Comparison of ENCODE assay signal across 26 mouse cellular contexts in genomic region chr4:133223875-133224274, GRCm38 (mm10). TPM values are rescaled to one million over a fixed set of nuclear protein-coding genes. Genes with fewer than 3 reads are reported as not detected.
DNase-seq lines count a peak whose midpoint lies in the region; ATAC-seq and TF ChIP-seq lines count a peak whose summit lies in the region.
"Had no signal": no experiment of that assay in that cellular context is flagged by ENCODE, and none has a peak within 500 bp of the region (broad histone marks: within the 10 kb centered on the region; RNA-seq: fewer than 3 reads in every experiment).

No protein-coding gene starts in this region.

- no peak overlapping the region for H3K9ac ChIP-seq in forebrain, postnatal 0 days
- no peak overlapping the region for H3K9ac ChIP-seq in midbrain, postnatal 0 days (replicated peaks; ENCODE audit: low read length, poor library complexity, severe bottlenecking)
- H3K9ac ChIP-seq in limb, embryonic 11.5 days (ENCODE audit: low read length): no peak overlapping the region
- H3K9ac ChIP-seq: limb, embryonic 15.5 days; liver, embryonic 15.5 days; midbrain, embryonic 12.5 days had no signal

- H3K4me1 ChIP-seq in forebrain, embryonic 10.5 days: peaks cover 36% of the 10 kb centered on the region
- H3K4me1 ChIP-seq in forebrain, postnatal 0 days (ENCODE audit: insufficient read depth): 0 out of 2 replicates have a peak, but pooled peaks cover 4% of the 10 kb centered on the region
- H3K4me1 ChIP-seq in midbrain, embryonic 10.5 days: peaks cover 32% of the 10 kb centered on the region
- no peaks in the 10 kb centered on the region for H3K4me1 ChIP-seq in midbrain, postnatal 0 days (ENCODE audit: insufficient read depth, low read length)
- 0 out of 2 replicates have a peak, but pooled peaks cover 8% of the 10 kb centered on the region for H3K4me1 ChIP-seq in limb, embryonic 11.5 days (ENCODE audit: control insufficient read depth, insufficient read depth, low read length)

- H3K4me3 ChIP-seq in forebrain, embryonic 10.5 days: no peak overlapping the region
- H3K4me3 ChIP-seq in forebrain, postnatal 0 days (ENCODE audit: low read depth, low read length): no peak overlapping the region
- H3K4me3 ChIP-seq in midbrain, embryonic 10.5 days: no peak overlapping the region
- no peak overlapping the region for H3K4me3 ChIP-seq in midbrain, postnatal 0 days (ENCODE audit: low read depth, low read length)
- H3K4me3 ChIP-seq in limb, embryonic 11.5 days (ENCODE audit: low read depth, low read length): no peak overlapping the region
- H3K4me3 ChIP-seq: erythroblast, embryonic 14.5 days; limb, embryonic 15.5 days; liver, embryonic 15.5 days; midbrain, embryonic 12.5 days; myocyte had no signal

- ATAC-seq in forebrain, postnatal 0 days: no peak
- ATAC-seq in midbrain, postnatal 0 days (ENCODE audit: low FRiP score): no peak
- ATAC-seq in limb, embryonic 11.5 days (ENCODE audit: insufficient number of reproducible peaks, low FRiP score, low TSS enrichment, low read depth): no peak
- no peak for ATAC-seq in inflammation-experienced regulatory T-cells, adult 6 months
- ATAC-seq: forebrain, embryonic 14.5 days had no signal

- no peaks in the 10 kb centered on the region for H3K36me3 ChIP-seq in forebrain, embryonic 10.5 days (replicated peaks)
- no peaks in the 10 kb centered on the region for H3K36me3 ChIP-seq in forebrain, postnatal 0 days (ENCODE audit: insufficient read depth)
- H3K36me3 ChIP-seq in midbrain, embryonic 10.5 days: no peaks in the 10 kb centered on the region
- H3K36me3 ChIP-seq in midbrain, postnatal 0 days (ENCODE audit: insufficient read depth, low read length): no peaks in the 10 kb centered on the region
- no peaks in the 10 kb centered on the region for H3K36me3 ChIP-seq in limb, embryonic 11.5 days (ENCODE audit: control insufficient read depth, insufficient read depth, low read length)
- H3K36me3 ChIP-seq: G1E; limb, embryonic 15.5 days; liver, embryonic 15.5 days; midbrain, embryonic 12.5 days had no signal

- no peak for TF ChIP-seq CTCF in forebrain, postnatal 0 days (IDR thresholded peaks at IDR 0.05; ENCODE audit: low read depth)
- TF ChIP-seq CTCF in midbrain, postnatal 0 days (IDR thresholded peaks at IDR 0.05): no peak

- peak overlapping the region; percentile 42 for H3K27ac ChIP-seq in forebrain, embryonic 10.5 days
- no peak overlapping the region for H3K27ac ChIP-seq in forebrain, postnatal 0 days (ENCODE audit: low read depth, low read length)
- H3K27ac ChIP-seq in midbrain, embryonic 10.5 days (replicated peaks): peak overlapping the region; percentile 63
- H3K27ac ChIP-seq in midbrain, postnatal 0 days (ENCODE audit: low read depth, low read length): no peak overlapping the region
- H3K27ac ChIP-seq in limb, embryonic 11.5 days (replicated peaks; ENCODE audit: low read depth, low read length): peak overlapping the region; percentile 21; the same call in 1 of the 2 replicates
- H3K27ac ChIP-seq: limb, embryonic 15.5 days; liver, embryonic 15.5 days; macrophage; midbrain, embryonic 12.5 days had no signal

- no peak for DNase-seq in forebrain, embryonic 10.5 days (ENCODE audit: extremely low spot score, low spot score)
- DNase-seq in forebrain, postnatal 0 days: no peak
- no peak for DNase-seq in midbrain, embryonic 10.5 days (ENCODE audit: low spot score)
- no peak for DNase-seq in midbrain, postnatal 0 days (ENCODE audit: low spot score)
- DNase-seq in limb, embryonic 11.5 days (ENCODE audit: low spot score): no peak
- no peak for DNase-seq in adipocyte (ENCODE audit: low spot score)
- no peak for DNase-seq in right cerebral cortex, adult 18-20 months
- DNase-seq: adrenal gland, postnatal 25 days; cerebellum, adult 11 months; cerebellum, postnatal 14 days; gastrocnemius, postnatal 14 days; heart, adult 18-20 months; heart, postnatal 36 days; right cerebral cortex, postnatal 14 days; thymus, postnatal 14 days had no signal

- H3K4me2 ChIP-seq in forebrain, postnatal 0 days (ENCODE audit: low read depth): no peak overlapping the region
- H3K4me2 ChIP-seq in midbrain, postnatal 0 days (ENCODE audit: low read depth, low read length, poor library complexity, severe bottlenecking): no peak overlapping the region
- no peak overlapping the region for H3K4me2 ChIP-seq in limb, embryonic 11.5 days (ENCODE audit: low read depth, severe bottlenecking)
- H3K4me2 ChIP-seq: limb, embryonic 15.5 days; liver, embryonic 15.5 days; midbrain, embryonic 12.5 days had no signal

- WGBS in forebrain, embryonic 10.5 days: 39% methylated on average over 5 of the region's 5 CpGs
- 56% methylated on average over 5 of the region's 5 CpGs for WGBS in forebrain, postnatal 0 days
- 45% methylated on average over 5 of the region's 5 CpGs for WGBS in midbrain, embryonic 10.5 days
- 44% methylated on average over 5 of the region's 5 CpGs for WGBS in midbrain, postnatal 0 days
- WGBS in limb, embryonic 11.5 days: 59% methylated on average over 5 of the region's 5 CpGs

- H3K9me3 ChIP-seq in forebrain, embryonic 10.5 days: no peaks in the 10 kb centered on the region
- no peaks in the 10 kb centered on the region for H3K9me3 ChIP-seq in forebrain, postnatal 0 days (ENCODE audit: low read length)
- no peaks in the 10 kb centered on the region for H3K9me3 ChIP-seq in midbrain, embryonic 10.5 days (replicated peaks)
- no peaks in the 10 kb centered on the region for H3K9me3 ChIP-seq in midbrain, postnatal 0 days (ENCODE audit: low read length)
- no peaks in the 10 kb centered on the region for H3K9me3 ChIP-seq in limb, embryonic 11.5 days (ENCODE audit: control insufficient read depth, low read length)
- H3K9me3 ChIP-seq: G1E; limb, embryonic 15.5 days; liver, embryonic 15.5 days; midbrain, embryonic 12.5 days had no signal

- H3K27me3 ChIP-seq in forebrain, embryonic 10.5 days (ENCODE audit: poor library complexity, severe bottlenecking): peaks cover 53% of the 10 kb centered on the region
- 0 out of 2 replicates have a peak, but pooled peaks cover 2% of the 10 kb centered on the region for H3K27me3 ChIP-seq in forebrain, postnatal 0 days (ENCODE audit: insufficient read depth, low read length)
- H3K27me3 ChIP-seq in midbrain, embryonic 10.5 days (ENCODE audit: low read depth, poor library complexity, severe bottlenecking): peaks cover 47% of the 10 kb centered on the region
- peaks cover 4% of the 10 kb centered on the region; the same call in 1 of the 2 replicates for H3K27me3 ChIP-seq in midbrain, postnatal 0 days (ENCODE audit: insufficient read depth, low read length)
- H3K27me3 ChIP-seq in limb, embryonic 11.5 days (ENCODE audit: control insufficient read depth, insufficient read depth, low read length): peaks cover 6% of the 10 kb centered on the region; the same call in 1 of the 2 replicates

RNA-seq across cellular contexts. Expression of gene Gpr3, which starts 11.5 kb away (rescaled TPM):
- 0.06 and 0.27 TPM in 2 replicates for polyA plus RNA-seq in forebrain, embryonic 10.5 days (2016; fragmentation: Nextera tagmentation; extraction: Ambion mirVana)
- 1.1 and 2.2 TPM in 2 replicates for total RNA-seq in forebrain, postnatal 0 days (2014; rRNA removed)
- polyA plus RNA-seq in forebrain, postnatal 0 days (2015; fragmentation: Nextera tagmentation; extraction: Ambion mirVana): 2.6 and 2.7 TPM in 2 replicates
- 0.17 and 0.35 TPM in 2 replicates for polyA plus RNA-seq in midbrain, embryonic 10.5 days (2016; fragmentation: Nextera tagmentation; extraction: Ambion mirVana)
- 3.2 and 10.8 TPM in 2 replicates for total RNA-seq in midbrain, postnatal 0 days (2014; rRNA removed)
- polyA plus RNA-seq in midbrain, postnatal 0 days (2015; fragmentation: Nextera tagmentation; extraction: Ambion mirVana): 3.9 and 4.5 TPM in 2 replicates
- 0.33 and 0.47 TPM in 2 replicates for polyA plus RNA-seq in limb, embryonic 11.5 days (2014; fragmentation: Nextera tagmentation; extraction: Ambion mirVana)
- polyA plus RNA-seq in inflammation-experienced regulatory T-cells, adult 6 months (2017; shearing (Covaris generic)): not detected
- total RNA-seq: adrenal gland, postnatal 25 days; gastrocnemius, postnatal 14 days; heart, adult 18-20 months had no signal
- polyA plus RNA-seq: erythroblast, embryonic 14.5 days; intestine, embryonic 14.5 days; kidney, embryonic 14.5 days; limb, embryonic 15.5 days; liver, embryonic 15.5 days; macrophage had no signal

RNA-seq across cellular contexts. Expression of gene Cd164l2, which starts 11.9 kb away (rescaled TPM):
- 1.2 and 2.5 TPM in 2 replicates for polyA plus RNA-seq in forebrain, embryonic 10.5 days (2016; fragmentation: Nextera tagmentation; extraction: Ambion mirVana)
- total RNA-seq in forebrain, postnatal 0 days (2014; rRNA removed): 2.8 and 4.6 TPM in 2 replicates
- 4.2 and 6.1 TPM in 2 replicates for polyA plus RNA-seq in forebrain, postnatal 0 days (2015; fragmentation: Nextera tagmentation; extraction: Ambion mirVana)
- 0.99 and 1.7 TPM in 2 replicates for polyA plus RNA-seq in midbrain, embryonic 10.5 days (2016; fragmentation: Nextera tagmentation; extraction: Ambion mirVana)
- 3.9 and 5.9 TPM in 2 replicates for total RNA-seq in midbrain, postnatal 0 days (2014; rRNA removed)
- 10.6 and 11.0 TPM in 2 replicates for polyA plus RNA-seq in midbrain, postnatal 0 days (2015; fragmentation: Nextera tagmentation; extraction: Ambion mirVana)
- 1.8 and 2.4 TPM in 2 replicates for polyA plus RNA-seq in limb, embryonic 11.5 days (2014; fragmentation: Nextera tagmentation; extraction: Ambion mirVana)
- not detected for polyA plus RNA-seq in inflammation-experienced regulatory T-cells, adult 6 months (2017; shearing (Covaris generic))
- total RNA-seq: G1E; gastrocnemius, postnatal 14 days; heart, adult 18-20 months had no signal
- polyA plus RNA-seq: erythroblast, embryonic 14.5 days; G1E; liver, embryonic 15.5 days; macrophage had no signal

RNA-seq across cellular contexts. Expression of gene Map3k6, which starts 16.7 kb away (rescaled TPM):
- polyA plus RNA-seq in forebrain, embryonic 10.5 days (2016; fragmentation: Nextera tagmentation; extraction: Ambion mirVana): 1.7 and 1.8 TPM in 2 replicates
- total RNA-seq in forebrain, postnatal 0 days (2014; rRNA removed): 4.7 and 7.2 TPM in 2 replicates
- 4.3 and 4.4 TPM in 2 replicates for polyA plus RNA-seq in forebrain, postnatal 0 days (2015; fragmentation: Nextera tagmentation; extraction: Ambion mirVana)
- 2.6 and 3.0 TPM in 2 replicates for polyA plus RNA-seq in midbrain, embryonic 10.5 days (2016; fragmentation: Nextera tagmentation; extraction: Ambion mirVana)
- 7.6 and 8.3 TPM in 2 replicates for total RNA-seq in midbrain, postnatal 0 days (2014; rRNA removed)
- 2.8 and 4.1 TPM in 2 replicates for polyA plus RNA-seq in midbrain, postnatal 0 days (2015; fragmentation: Nextera tagmentation; extraction: Ambion mirVana)
- polyA plus RNA-seq in limb, embryonic 11.5 days (2014; fragmentation: Nextera tagmentation; extraction: Ambion mirVana): 0.98 and 1.7 TPM in 2 replicates
- polyA plus RNA-seq in inflammation-experienced regulatory T-cells, adult 6 months (2017; shearing (Covaris generic)): under 1 TPM in 1 of 3 experiments, not detected in 2; 0.57 TPM

RNA-seq across cellular contexts. Expression of gene Sytl1, which starts 39.0 kb away (rescaled TPM):
- polyA plus RNA-seq in forebrain, embryonic 10.5 days (2016; fragmentation: Nextera tagmentation; extraction: Ambion mirVana): 0.67 and 1.0 TPM in 2 replicates
- total RNA-seq in forebrain, postnatal 0 days (2014; rRNA removed): 0.69 TPM in 1 of 2 replicates, not detected in the other
- 0.14 and 0.52 TPM in 2 replicates for polyA plus RNA-seq in forebrain, postnatal 0 days (2015; fragmentation: Nextera tagmentation; extraction: Ambion mirVana)
- 1.3 and 1.5 TPM in 2 replicates for polyA plus RNA-seq in midbrain, embryonic 10.5 days (2016; fragmentation: Nextera tagmentation; extraction: Ambion mirVana)
- total RNA-seq in midbrain, postnatal 0 days (2014; rRNA removed): 1.6 TPM in 1 of 2 replicates, not detected in the other
- polyA plus RNA-seq in midbrain, postnatal 0 days (2015; fragmentation: Nextera tagmentation; extraction: Ambion mirVana): 0.21 and 0.26 TPM in 2 replicates
- 1.4 and 1.5 TPM in 2 replicates for polyA plus RNA-seq in limb, embryonic 11.5 days (2014; fragmentation: Nextera tagmentation; extraction: Ambion mirVana)
- 10 to 100 TPM; 18.3 to 62.3 (median 43.8) TPM for polyA plus RNA-seq in inflammation-experienced regulatory T-cells, adult 6 months (2017; shearing (Covaris generic))
- polyA plus RNA-seq: macrophage had no signal

RNA-seq across cellular contexts. Expression of gene Tmem222, which starts 53.7 kb away (rescaled TPM):
- polyA plus RNA-seq in forebrain, embryonic 10.5 days (2016; fragmentation: Nextera tagmentation; extraction: Ambion mirVana): 85.8 and 91.6 TPM in 2 replicates
- 108 and 125 TPM in 2 replicates for total RNA-seq in forebrain, postnatal 0 days (2014; rRNA removed)
- polyA plus RNA-seq in forebrain, postnatal 0 days (2015; fragmentation: Nextera tagmentation; extraction: Ambion mirVana): 146 and 157 TPM in 2 replicates
- 91.9 and 92.2 TPM in 2 replicates for polyA plus RNA-seq in midbrain, embryonic 10.5 days (2016; fragmentation: Nextera tagmentation; extraction: Ambion mirVana)
- total RNA-seq in midbrain, postnatal 0 days (2014; rRNA removed): 129 and 130 TPM in 2 replicates
- polyA plus RNA-seq in midbrain, postnatal 0 days (2015; fragmentation: Nextera tagmentation; extraction: Ambion mirVana): 138 and 143 TPM in 2 replicates
- polyA plus RNA-seq in limb, embryonic 11.5 days (2014; fragmentation: Nextera tagmentation; extraction: Ambion mirVana): 81.5 and 86.4 TPM in 2 replicates
- polyA plus RNA-seq in inflammation-experienced regulatory T-cells, adult 6 months (2017; shearing (Covaris generic)): 10 to 100 TPM; 69.3 to 98.0 (median 86.0) TPM

Comparison
In these comparisons a context has a peak if more than half of its experiments do, and no peak if none do; other contexts are left out.
1. H3K27ac ChIP-seq: peak in forebrain, embryonic 10.5 days (single experiment), midbrain, embryonic 10.5 days (single experiment) and limb, embryonic 11.5 days (single experiment); none in forebrain, postnatal 0 days (single experiment) and midbrain, postnatal 0 days (single experiment).